Mouse (Mus musculus) small intestine, adult 2 months (tissue): ENCODE data around the gene Psmc3ip.

Source experiments
- CTCF ChIP-seq: fragments of 200-500 bp; IDR thresholded peaks from 2 replicates; pipeline ENCODE4 v1.5.1; 2012; ENCODE audit warnings: low read depth, mild to moderate bottlenecking, control low read depth, inconsistent platforms, low read length, moderate library complexity, mixed read lengths; ENCODE audit not compliant: insufficient replicate concordance, insufficient read length; ENCODE audit errors: extremely low read depth
- POLR2A ChIP-seq: fragments of 200-500 bp; IDR thresholded peaks from 2 replicates; pipeline ENCODE4 v1.6.1; 2012; ENCODE audit warnings: low read depth, mild to moderate bottlenecking, control low read depth, inconsistent platforms, low read length, moderate library complexity

- TF ChIP-seq POLR2A, result no peak
- TF ChIP-seq CTCF, result no peak
Measured at GRCm38 (mm10) chr11:101103011-101103410, 7.8 kb upstream of the Psmc3ip start.
